Mouse (Mus musculus) erythroblast, embryonic 14.5 days (primary cell): ENCODE measurements around the gene Trpc2.

Experiments used
- GATA1 ChIP-seq: IDR thresholded peaks from 2 replicates; pipeline ENCODE4 v1.6.1; 2012; ENCODE audit warnings: low read length, inconsistent platforms, mixed read lengths
- TAL1 ChIP-seq: IDR thresholded peaks from 3 replicates; pipeline ENCODE4 v1.6.1; 2012; ENCODE audit warnings: low read length, inconsistent platforms, mixed read lengths

DNA sequence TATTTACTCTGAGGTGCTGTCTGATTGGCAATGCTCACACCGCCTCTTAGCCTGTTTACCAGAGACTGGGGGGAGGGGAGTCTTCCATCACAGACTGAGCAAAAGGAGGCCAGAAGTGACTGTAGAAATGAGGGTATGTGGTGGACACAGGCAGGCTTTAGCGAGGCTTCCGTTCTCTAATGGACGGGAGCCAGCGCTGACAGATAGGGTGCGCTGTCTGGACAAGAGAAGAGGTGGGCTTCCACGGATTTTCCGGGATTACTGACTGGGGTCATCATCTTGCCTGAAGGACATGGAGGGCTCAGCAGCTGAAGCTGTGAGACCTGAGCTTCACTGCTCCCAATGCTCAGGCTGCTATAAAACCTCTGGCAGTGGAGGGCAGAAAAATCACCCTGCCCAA lies 19.3 kb downstream of the Trpc2 start:
- TF ChIP-seq GATA1 (no peak), TAL1 (no peak)
